In genomic region chr13:94358401-94359265, GRCm38 (mm10) we compare ENCODE assay signal across 7 mouse cellular contexts. TPM values are rescaled to one million over a fixed set of nuclear protein-coding genes. Genes with fewer than 3 reads are reported as not detected.
A peak's percentile ranks its signal among the peaks of the same experiment; 100 is the strongest.
DNase-seq lines count a peak whose midpoint lies in the region; ATAC-seq and TF ChIP-seq lines count a peak whose summit lies in the region.

TSS of gene Ap3b1 (plus strand) at chr13:94358960.

- no peaks in the 10 kb centered on the region for H3K27me3 ChIP-seq in intestine, embryonic 15.5 days (replicated peaks)
- H3K27me3 ChIP-seq in midbrain, embryonic 12.5 days: no peaks in the 10 kb centered on the region
- H3K27me3 ChIP-seq in small intestine, adult 2 months (ENCODE audit: control insufficient read depth, insufficient read depth, low read length): no peaks in the 10 kb centered on the region

- H3K4me3 ChIP-seq in intestine, embryonic 15.5 days (replicated peaks): peak within 1 kb of the TSS; percentile 88
- peak within 1 kb of the TSS; percentile 85 for H3K4me3 ChIP-seq in midbrain, embryonic 12.5 days
- peak within 1 kb of the TSS; percentile 97 for H3K4me3 ChIP-seq in small intestine, adult 2 months (ENCODE audit: low read depth, low read length)

- H3K4me2 ChIP-seq in intestine, embryonic 15.5 days (replicated peaks): peak within 1 kb of the TSS; percentile 86
- H3K4me2 ChIP-seq in midbrain, embryonic 12.5 days (replicated peaks): peak within 1 kb of the TSS; percentile 84

- under 1% methylated on average over 78 of the region's 79 CpGs for whole genome bisulfite sequencing in intestine, embryonic 15.5 days
- under 1% methylated on average over 79 of the region's 79 CpGs for WGBS in midbrain, embryonic 12.5 days
- WGBS in small intestine, adult 2 months: under 1% methylated on average over 79 of the region's 79 CpGs

- ATAC-seq in intestine, embryonic 15.5 days: peak; percentile 98
- ATAC-seq in midbrain, embryonic 12.5 days (ENCODE audit: low FRiP score, low read depth): peak; percentile 95

- no peaks in the 10 kb centered on the region; the same call in 1 of the 2 replicates for H3K4me1 ChIP-seq in intestine, embryonic 15.5 days (replicated peaks)
- peaks cover 17% of the 10 kb centered on the region for H3K4me1 ChIP-seq in midbrain, embryonic 12.5 days
- H3K4me1 ChIP-seq in small intestine, adult 2 months (ENCODE audit: control insufficient read depth, insufficient read depth, insufficient read length, low read length): peaks cover 5% of the 10 kb centered on the region; the same call in 1 of the 2 replicates

- no peak for TF ChIP-seq CTCF in small intestine, adult 2 months (IDR thresholded peaks at IDR 0.05; ENCODE audit: extremely low read depth, insufficient read length, insufficient replicate concordance, low read depth, low read length)

- intact Hi-C loops in gastrocnemius, postnatal 36 days (cut with DNase I): loop anchor here (1.0 kb wide), 1 partner anchor 73 kb away; the partner anchor contains the start of gene Scamp1
- intact Hi-C loops in left cerebral cortex, postnatal 4 days (cut with DNase I): no loop called here

- peak; percentile 87 for TF ChIP-seq POLR2A in small intestine, adult 2 months (IDR thresholded peaks at IDR 0.05; ENCODE audit: low read depth, low read length)

- H3K9ac ChIP-seq in intestine, embryonic 15.5 days: peak within 1 kb of the TSS; percentile 87
- peak within 1 kb of the TSS; percentile 92 for H3K9ac ChIP-seq in midbrain, embryonic 12.5 days (replicated peaks)

- peak within 1 kb of the TSS; percentile 92 for H3K27ac ChIP-seq in intestine, embryonic 15.5 days
- peak within 1 kb of the TSS; percentile 79 for H3K27ac ChIP-seq in midbrain, embryonic 12.5 days (replicated peaks)
- H3K27ac ChIP-seq in small intestine, adult 2 months (ENCODE audit: insufficient read depth, low read depth, low read length): peak within 1 kb of the TSS; percentile 74

- DNase-seq in adrenal gland, adult 8-10 months: peak; percentile 79
- peak; percentile 83 for DNase-seq in embryo, embryonic 11.5 days (ENCODE audit: low read depth, low spot score)
- DNase-seq in gastrocnemius, postnatal 36 days: peak; percentile 81 to 87
- peak; percentile 92 for DNase-seq in left cerebral cortex, postnatal 4 days

- no peaks in the 10 kb centered on the region for H3K36me3 ChIP-seq in intestine, embryonic 15.5 days
- H3K36me3 ChIP-seq in midbrain, embryonic 12.5 days: no peaks in the 10 kb centered on the region
- H3K36me3 ChIP-seq in small intestine, adult 2 months (ENCODE audit: control insufficient read depth, insufficient read depth, low read length): no peaks in the 10 kb centered on the region

- no peaks in the 10 kb centered on the region for H3K9me3 ChIP-seq in intestine, embryonic 15.5 days
- no peaks in the 10 kb centered on the region for H3K9me3 ChIP-seq in midbrain, embryonic 12.5 days

RNA-seq across cellular contexts. Expression of gene Ap3b1, which starts in this region (rescaled TPM):
- total RNA-seq in adrenal gland, adult 8-10 months (2022): 10 to 100 TPM; 42.7 to 51.8 (median 48.8) TPM
- total RNA-seq in gastrocnemius, postnatal 36 days (2021): 10 to 100 TPM; 17.8 to 18.8 TPM
- polyA plus RNA-seq in intestine, embryonic 15.5 days (2015; fragmentation: Nextera tagmentation; extraction: Ambion mirVana): 48.7 and 52.2 TPM in 2 replicates
- 10 to 100 TPM; 40.5 to 41.1 TPM for total RNA-seq in left cerebral cortex, postnatal 4 days (2021)
- 36.0 and 39.8 TPM in 2 replicates for polyA plus RNA-seq in midbrain, embryonic 12.5 days (2016; fragmentation: Nextera tagmentation; extraction: Ambion mirVana)
- polyA plus RNA-seq in small intestine, adult 2 months (2012; rRNA removed): 11.3 and 29.1 TPM in 2 replicates

Comparison
In these comparisons a context has a peak if more than half of its experiments do, and no peak if none do; other contexts are left out.
1. Peak in every context shown above with its lines: DNase-seq, ATAC-seq, H3K4me3 ChIP-seq and H3K27ac ChIP-seq.